Comparison of ENCODE assay signal across 13 mouse cellular contexts in genomic region chr6:42790247-42790948, GRCm38 (mm10). TPM values are rescaled to one million over a fixed set of nuclear protein-coding genes. Genes with fewer than 3 reads are reported as not detected.
DNase-seq lines count a peak whose midpoint lies in the region; ATAC-seq lines count a peak whose summit lies in the region.
"Had no signal": no experiment of that assay in that cellular context is flagged by ENCODE, and none has a peak within 500 bp of the region (broad histone marks: within the 10 kb centered on the region; RNA-seq: fewer than 3 reads in every experiment).

No protein-coding gene starts in this region.

- 36% methylated on average over 4 of the region's 4 CpGs for WGBS in kidney, embryonic 14.5 days
- 51% methylated on average over 4 of the region's 4 CpGs for WGBS in hindbrain, embryonic 10.5 days
- WGBS in midbrain, embryonic 15.5 days = 48% methylated on average over 4 of the region's 4 CpGs

- no peak overlapping the region for H3K4me2 ChIP-seq in kidney, embryonic 14.5 days (replicated peaks; ENCODE audit: low read depth, low read length)
- peak overlapping the region; percentile 20; the same call in 1 of the 2 replicates for H3K4me2 ChIP-seq in midbrain, embryonic 15.5 days
- H3K4me2 ChIP-seq: heart, embryonic 11.5 days; stomach, embryonic 15.5 days had no signal

- H3K9ac ChIP-seq in kidney, embryonic 14.5 days (ENCODE audit: low read depth, low read length) = no peak overlapping the region
- no peak overlapping the region for H3K9ac ChIP-seq in midbrain, embryonic 15.5 days
- H3K9ac ChIP-seq: liver, postnatal 0 days; stomach, embryonic 15.5 days had no signal

- H3K27ac ChIP-seq in kidney, embryonic 14.5 days (ENCODE audit: low read depth, low read length) = no peak overlapping the region
- no peak overlapping the region for H3K27ac ChIP-seq in hindbrain, embryonic 10.5 days
- H3K27ac ChIP-seq in midbrain, embryonic 15.5 days = peak overlapping the region; percentile 60
- H3K27ac ChIP-seq: limb, embryonic 10.5 days; stomach, embryonic 15.5 days had no signal

- no peaks in the 10 kb centered on the region for H3K9me3 ChIP-seq in kidney, embryonic 14.5 days (ENCODE audit: control insufficient read depth, low read length)
- H3K9me3 ChIP-seq in hindbrain, embryonic 10.5 days = no peaks in the 10 kb centered on the region
- H3K9me3 ChIP-seq in midbrain, embryonic 15.5 days = no peaks in the 10 kb centered on the region
- H3K9me3 ChIP-seq: limb, embryonic 10.5 days; stomach, embryonic 15.5 days had no signal

- no peaks in the 10 kb centered on the region for H3K4me1 ChIP-seq in kidney, embryonic 14.5 days (ENCODE audit: control insufficient read depth, insufficient read depth, low read length)
- H3K4me1 ChIP-seq in hindbrain, embryonic 10.5 days (replicated peaks) = no peaks in the 10 kb centered on the region
- peaks cover 2% of the 10 kb centered on the region; the same call in 1 of the 2 replicates for H3K4me1 ChIP-seq in midbrain, embryonic 15.5 days
- H3K4me1 ChIP-seq: limb, embryonic 10.5 days; stomach, embryonic 15.5 days had no signal

- DNase-seq in kidney, postnatal 10 days = no peak
- peak; percentile 8 for DNase-seq in R1 (ENCODE audit: low read depth, low spot score)
- DNase-seq in hindbrain, embryonic 10.5 days (ENCODE audit: low spot score) = peak; percentile 5
- DNase-seq in liver = no peak
- DNase-seq in right cerebral cortex, postnatal 4 days = no peak
- no peak for DNase-seq in thymus, postnatal 0 days (ENCODE audit: low spot score)
- DNase-seq: liver, postnatal 0 days had no signal

- peak; percentile 28; the same call in 1 of the 2 replicates for ATAC-seq in kidney, embryonic 14.5 days (ENCODE audit: low FRiP score, low TSS enrichment)
- peak; percentile 86 for ATAC-seq in midbrain, embryonic 15.5 days (replicated peaks)
- ATAC-seq: liver, postnatal 0 days had no signal

- H3K4me3 ChIP-seq in kidney, embryonic 14.5 days (ENCODE audit: low read length) = no peak overlapping the region
- no peak overlapping the region for H3K4me3 ChIP-seq in hindbrain, embryonic 10.5 days
- no peak overlapping the region for H3K4me3 ChIP-seq in midbrain, embryonic 15.5 days
- H3K4me3 ChIP-seq: limb, embryonic 10.5 days; stomach, embryonic 15.5 days had no signal

- H3K27me3 ChIP-seq in kidney, embryonic 14.5 days (ENCODE audit: control insufficient read depth, insufficient read depth, low read length) = no peaks in the 10 kb centered on the region
- no peaks in the 10 kb centered on the region for H3K27me3 ChIP-seq in hindbrain, embryonic 10.5 days (ENCODE audit: insufficient read depth, poor library complexity, severe bottlenecking)
- no peaks in the 10 kb centered on the region for H3K27me3 ChIP-seq in midbrain, embryonic 15.5 days (replicated peaks)
- H3K27me3 ChIP-seq: CH12.LX; stomach, embryonic 15.5 days had no signal

- H3K36me3 ChIP-seq in kidney, embryonic 14.5 days (ENCODE audit: control insufficient read depth, insufficient read depth, low read length) = no peaks in the 10 kb centered on the region
- H3K36me3 ChIP-seq in hindbrain, embryonic 10.5 days = no peaks in the 10 kb centered on the region
- H3K36me3 ChIP-seq in midbrain, embryonic 15.5 days (replicated peaks) = no peaks in the 10 kb centered on the region
- H3K36me3 ChIP-seq: limb, embryonic 10.5 days; stomach, embryonic 15.5 days had no signal

RNA-seq across cellular contexts. Expression of gene Olfr452, which starts 5.5 kb away (rescaled TPM):
- polyA plus RNA-seq in kidney, embryonic 14.5 days (2014; fragmentation: Nextera tagmentation; extraction: Ambion mirVana) = not detected in 2 replicates
- polyA plus RNA-seq in hindbrain, embryonic 10.5 days (2016; fragmentation: Nextera tagmentation; extraction: Ambion mirVana) = not detected in 2 replicates
- not detected in 2 replicates for polyA plus RNA-seq in midbrain, embryonic 15.5 days (2015; fragmentation: Nextera tagmentation; extraction: Ambion mirVana)
- not detected in 2 replicates for polyA plus RNA-seq in thymus, postnatal 0 days (2015; fragmentation: Nextera tagmentation; extraction: Ambion mirVana)
- polyA plus RNA-seq: heart, embryonic 11.5 days; limb, embryonic 10.5 days; liver, postnatal 0 days; stomach, embryonic 15.5 days had no signal

RNA-seq across cellular contexts. Expression of gene Olfr450, which starts 21.3 kb away (rescaled TPM):
- polyA plus RNA-seq in kidney, embryonic 14.5 days (2014; fragmentation: Nextera tagmentation; extraction: Ambion mirVana) = not detected in 2 replicates
- not detected in 2 replicates for polyA plus RNA-seq in hindbrain, embryonic 10.5 days (2016; fragmentation: Nextera tagmentation; extraction: Ambion mirVana)
- polyA plus RNA-seq in midbrain, embryonic 15.5 days (2015; fragmentation: Nextera tagmentation; extraction: Ambion mirVana) = not detected in 2 replicates
- polyA plus RNA-seq in thymus, postnatal 0 days (2015; fragmentation: Nextera tagmentation; extraction: Ambion mirVana) = not detected in 2 replicates
- polyA plus RNA-seq: heart, embryonic 11.5 days; limb, embryonic 10.5 days; liver, postnatal 0 days; stomach, embryonic 15.5 days had no signal

RNA-seq across cellular contexts. Expression of gene Olfr38, which starts 34.2 kb away (rescaled TPM):
- polyA plus RNA-seq in kidney, embryonic 14.5 days (2014; fragmentation: Nextera tagmentation; extraction: Ambion mirVana) = not detected in 2 replicates
- polyA plus RNA-seq in hindbrain, embryonic 10.5 days (2016; fragmentation: Nextera tagmentation; extraction: Ambion mirVana) = not detected in 2 replicates
- polyA plus RNA-seq in midbrain, embryonic 15.5 days (2015; fragmentation: Nextera tagmentation; extraction: Ambion mirVana) = not detected in 2 replicates
- polyA plus RNA-seq in thymus, postnatal 0 days (2015; fragmentation: Nextera tagmentation; extraction: Ambion mirVana) = not detected in 2 replicates
- polyA plus RNA-seq: heart, embryonic 11.5 days; limb, embryonic 10.5 days; liver, postnatal 0 days; stomach, embryonic 15.5 days had no signal

RNA-seq across cellular contexts. Expression of gene Olfr449, which starts 43.8 kb away (rescaled TPM):
- polyA plus RNA-seq in kidney, embryonic 14.5 days (2014; fragmentation: Nextera tagmentation; extraction: Ambion mirVana) = not detected in 2 replicates
- polyA plus RNA-seq in hindbrain, embryonic 10.5 days (2016; fragmentation: Nextera tagmentation; extraction: Ambion mirVana) = not detected in 2 replicates
- polyA plus RNA-seq in midbrain, embryonic 15.5 days (2015; fragmentation: Nextera tagmentation; extraction: Ambion mirVana) = not detected in 2 replicates
- not detected in 2 replicates for polyA plus RNA-seq in thymus, postnatal 0 days (2015; fragmentation: Nextera tagmentation; extraction: Ambion mirVana)
- polyA plus RNA-seq: heart, embryonic 11.5 days; limb, embryonic 10.5 days; liver, postnatal 0 days; stomach, embryonic 15.5 days had no signal

RNA-seq across cellular contexts. Expression of gene Olfr453, which starts 51.2 kb away (rescaled TPM):
- polyA plus RNA-seq in kidney, embryonic 14.5 days (2014; fragmentation: Nextera tagmentation; extraction: Ambion mirVana) = not detected in 2 replicates
- not detected in 2 replicates for polyA plus RNA-seq in hindbrain, embryonic 10.5 days (2016; fragmentation: Nextera tagmentation; extraction: Ambion mirVana)
- polyA plus RNA-seq in midbrain, embryonic 15.5 days (2015; fragmentation: Nextera tagmentation; extraction: Ambion mirVana) = not detected in 2 replicates
- not detected in 2 replicates for polyA plus RNA-seq in thymus, postnatal 0 days (2015; fragmentation: Nextera tagmentation; extraction: Ambion mirVana)
- polyA plus RNA-seq: heart, embryonic 11.5 days; limb, embryonic 10.5 days; liver, postnatal 0 days; stomach, embryonic 15.5 days had no signal

Comparison
In these comparisons a context has a peak if more than half of its experiments do, and no peak if none do; other contexts are left out.
1. DNase-seq: peak in R1 (single experiment) and hindbrain, embryonic 10.5 days (single experiment); none in kidney, postnatal 10 days (single experiment), liver (single experiment), right cerebral cortex, postnatal 4 days (single experiment) and thymus, postnatal 0 days (single experiment).